Mouse (Mus musculus) MEL (cell line): ENCODE results near the gene Fam50a.

Experiments
- CHD2 ChIP-seq: IDR thresholded peaks from 2 replicates; pipeline ENCODE4 v1.6.1; 2011; ENCODE audit warnings: low read length, improper control_type of control experiment
- CTCF ChIP-seq, 3 experiments: IDR thresholded peaks in 2 of 3; conservative IDR thresholded peaks in 1 of 3; 2 replicates each; pipeline ENCODE4 v1.5.1; 2011 to 2012; ENCODE audit warnings: low read length in 3 of 3, low read depth in 2 of 3, mild to moderate bottlenecking in 2 of 3, improper control_type of control experiment in 1 of 3, inconsistent platforms in 1 of 3, mixed read lengths in 1 of 3, moderate library complexity in 1 of 3; ENCODE audit not compliant: control insufficient read depth in 1 of 3, insufficient read depth in 1 of 3, poor library complexity in 1 of 3, severe bottlenecking in 1 of 3
- EP300 ChIP-seq, 2 experiments: IDR thresholded peaks; 2 replicates each; pipeline ENCODE4 v1.6.1; 2011; ENCODE audit warnings: improper control_type of control experiment in 2 of 2, low read length in 2 of 2, low read depth in 1 of 2, mild to moderate bottlenecking in 1 of 2
- GATA1 ChIP-seq: IDR thresholded peaks from 2 replicates; pipeline ENCODE4 v1.6.1; 2011; ENCODE audit warnings: low read depth, low read length, improper control_type of control experiment
- MAFK ChIP-seq: IDR thresholded peaks from 2 replicates; pipeline ENCODE4 v1.6.1; 2011; ENCODE audit warnings: low read depth, mild to moderate bottlenecking, low read length, improper control_type of control experiment, borderline replicate concordance
- MAX ChIP-seq: IDR thresholded peaks from 2 replicates; pipeline ENCODE4 v1.6.1; 2011; ENCODE audit warnings: low read length, improper control_type of control experiment
- NRF1 ChIP-seq: IDR thresholded peaks from 2 replicates; pipeline ENCODE4 v1.6.1; 2014; ENCODE audit warnings: low read depth, mild to moderate bottlenecking, inconsistent platforms, low read length, improper control_type of control experiment, moderate library complexity; ENCODE audit not compliant: poor library complexity, insufficient read depth, severe bottlenecking
- POLR2A ChIP-seq, 2 experiments: IDR thresholded peaks; 2 replicates each; pipeline ENCODE4 v1.6.1; 2011 to 2012; ENCODE audit warnings: low read length in 2 of 2, mild to moderate bottlenecking in 2 of 2, control low read depth in 1 of 2, improper control_type of control experiment in 1 of 2, low read depth in 1 of 2, moderate library complexity in 1 of 2; ENCODE audit not compliant: control insufficient read depth in 1 of 2, insufficient read depth in 1 of 2, poor library complexity in 1 of 2
- POLR2AphosphoS2 ChIP-seq: IDR thresholded peaks from 2 replicates; pipeline ENCODE4 v1.6.1; 2011; ENCODE audit warnings: low read length, improper control_type of control experiment
- USF2 ChIP-seq, 2 experiments: IDR thresholded peaks; 2 replicates each; pipeline ENCODE4 v1.6.1; 2011 to 2012; ENCODE audit warnings: improper control_type of control experiment in 2 of 2, low read length in 2 of 2, borderline replicate concordance in 1 of 2, inconsistent platforms in 1 of 2, low read depth in 1 of 2, mild to moderate bottlenecking in 1 of 2; ENCODE audit not compliant: insufficient read depth in 1 of 2
- ZMIZ1 ChIP-seq: IDR thresholded peaks from 2 replicates; pipeline ENCODE4 v1.6.1; 2012; ENCODE audit warnings: low read depth, mild to moderate bottlenecking, inconsistent platforms, low read length, improper control_type of control experiment, moderate library complexity

DNA sequence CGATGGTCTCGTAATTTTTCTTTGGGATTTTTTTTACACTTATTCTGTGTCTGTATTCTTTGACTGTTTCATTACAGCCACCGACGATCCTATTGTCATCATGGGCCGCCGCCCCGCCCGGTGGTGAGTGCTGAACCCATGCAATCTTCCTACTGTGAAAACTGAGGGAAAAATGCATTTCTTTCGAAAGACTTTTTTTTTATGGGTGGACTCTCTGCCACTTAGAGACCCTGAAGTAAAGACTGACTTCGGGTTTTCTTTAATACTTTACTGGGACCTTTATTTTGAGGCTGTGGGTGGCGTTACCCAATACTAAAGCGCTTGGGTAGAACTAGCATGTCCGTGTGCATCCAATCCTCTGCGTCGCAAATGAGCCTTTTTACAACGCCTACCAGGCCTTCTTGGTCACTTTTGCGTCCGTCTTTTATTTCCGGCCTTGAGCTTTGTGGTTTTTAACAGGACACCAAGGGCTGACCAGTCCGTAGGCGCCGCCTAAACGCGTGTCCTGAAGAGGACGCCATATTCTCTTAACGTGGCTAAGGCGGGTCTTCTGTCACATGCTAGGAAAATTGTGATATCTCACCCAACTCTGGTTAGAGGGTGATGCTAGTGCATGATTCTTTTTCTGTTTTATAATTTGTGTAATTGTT, 41.8 kb upstream of the Fam50a start:
- TF ChIP-seq EP300 (IDR thresholded peaks at IDR 0.05; ENCODE audit: low read depth in 1 of 2, low read length in 2 of 2) (peak in 1 of 2 experiments; percentile 34; a peak in 1 of 4 replicates), USF2 (IDR thresholded peaks at IDR 0.05; ENCODE audit: borderline replicate concordance in 1 of 2, insufficient read depth in 1 of 2, low read depth in 1 of 2, low read length in 2 of 2) (no peak), GATA1 (no peak), MAX (peak; percentile 5; the same call in 1 of the 2 replicates), MAFK (no peak), CTCF (IDR thresholded peaks at IDR 0.05 in 2 of 3, conservative IDR thresholded peaks at IDR 0.05 in 1 of 3; ENCODE audit: control insufficient read depth in 1 of 3, insufficient read depth in 1 of 3, low read depth in 2 of 3, low read length in 3 of 3, poor library complexity in 1 of 3, severe bottlenecking in 1 of 3) (no peak), CHD2 (no peak), NRF1 (no peak), ZMIZ1 (no peak), POLR2AphosphoS2 (peak; percentile 89; the same call in 1 of the 2 replicates), POLR2A (IDR thresholded peaks at IDR 0.05; ENCODE audit: control insufficient read depth in 1 of 2, insufficient read depth in 1 of 2, low read depth in 1 of 2, low read length in 2 of 2, poor library complexity in 1 of 2) (no peak; a peak in 3 of 4 replicates)
